Mouse (Mus musculus): Measurements from ENCODE around the gene Hspbp1.

DNA sequence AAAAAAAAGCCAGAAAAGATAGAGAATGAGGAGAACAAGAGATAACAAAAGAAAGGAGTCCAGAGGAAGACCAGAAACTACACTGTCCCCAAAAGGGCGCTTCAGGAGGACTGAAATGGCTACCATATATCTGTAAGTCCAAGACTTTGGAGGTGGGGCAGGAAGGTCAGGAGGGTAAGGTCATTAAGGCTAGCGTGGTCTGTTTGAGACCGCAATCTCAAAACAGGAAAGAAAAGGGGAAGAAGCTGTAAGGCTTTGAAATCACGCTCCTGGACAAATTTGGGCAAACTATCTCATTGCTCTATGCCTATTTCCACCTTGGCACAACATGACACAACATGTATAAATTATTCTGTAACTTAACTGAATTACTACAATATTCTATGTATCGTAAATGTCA, 1.6 kb downstream of the Hspbp1 start:
- TF ChIP-seq CTCF (IDR thresholded peaks at IDR 0.05; ENCODE audit: low read depth) (no peak), EP300 (IDR thresholded peaks at IDR 0.05; ENCODE audit: low read depth) (no peak)

Data from liver, embryonic 14.5 days (tissue).